Mouse (Mus musculus) cortical plate, adult 2 months (tissue): ENCODE measurements around the gene Ush1g.

Source experiments
- CTCF ChIP-seq: fragments of 200-500 bp; IDR thresholded peaks from 2 replicates; pipeline ENCODE4 v1.5.1; 2011; ENCODE audit warnings: mild to moderate bottlenecking, control low read depth, low read length; ENCODE audit not compliant: insufficient read depth; ENCODE audit errors: extremely low read depth
- POLR2A ChIP-seq: fragments of 200-500 bp; IDR thresholded peaks from 2 replicates; pipeline ENCODE4 v1.6.1; 2011; ENCODE audit warnings: mild to moderate bottlenecking, low read length, control low read depth; ENCODE audit not compliant: insufficient read depth; ENCODE audit errors: extremely low read depth

GRCm38 (mm10) chr11:115292631-115293375 lies 29.0 kb downstream of the Ush1g start:
- TF ChIP-seq CTCF (no peak), POLR2A (no peak)
